Mouse (Mus musculus) lung, postnatal 0 days (tissue): Measurements from ENCODE around the gene Myh2.

Source experiments
- CTCF ChIP-seq: IDR thresholded peaks from 2 replicates; pipeline ENCODE4 v1.5.1; 2016; ENCODE audit warnings: antibody characterized with exemption, mild to moderate bottlenecking
- EP300 ChIP-seq: IDR thresholded peaks from 2 replicates; pipeline ENCODE4 v1.6.1; 2016; ENCODE audit warnings: antibody characterized with exemption, mild to moderate bottlenecking, control low read depth

- no peak for TF ChIP-seq CTCF
- no peak for TF ChIP-seq EP300
Measured at GRCm38 (mm10) chr11:67190316-67190715, 19.5 kb downstream of the Myh2 start.
